ENCODE assay signal across 9 mouse cellular contexts in genomic region chr9:32350332-32350731, GRCm38 (mm10). TPM values are rescaled to one million over a fixed set of nuclear protein-coding genes. Genes with fewer than 3 reads are reported as not detected.
DNase-seq lines count a peak whose midpoint lies in the region; TF ChIP-seq lines count a peak whose summit lies in the region.
"Had no signal": no experiment of that assay in that cellular context is flagged by ENCODE, and none has a peak within 500 bp of the region (broad histone marks: within the 10 kb centered on the region; RNA-seq: fewer than 3 reads in every experiment).

No protein-coding gene starts in this region.

- TF ChIP-seq EP300 in heart, adult 2 months (IDR thresholded peaks at IDR 0.05; ENCODE audit: insufficient read depth, low read depth, low read length) = 0 out of 2 replicates have a peak, but pooled peaks have one; percentile 64

- no peaks in the 10 kb centered on the region for H3K27me3 ChIP-seq in heart, adult 2 months (ENCODE audit: control insufficient read depth, insufficient read depth, low read length)

- no peaks in the 10 kb centered on the region for H3K36me3 ChIP-seq in heart, adult 2 months (ENCODE audit: control insufficient read depth, insufficient read depth, low read length)

- DNase-seq in heart, adult 2 months = peak; percentile 64 to 75
- no peak for DNase-seq in heart, postnatal 25 days (ENCODE audit: low spot score)
- DNase-seq in adrenal gland, adult 18-20 months (ENCODE audit: low spot score in 2 of 2) = peak; percentile 66 to 74
- DNase-seq in embryo, embryonic 10 days (ENCODE audit: low spot score) = peak; percentile 87
- DNase-seq in heart, adult 8-10 months (ENCODE audit: low spot score) = peak; percentile 69
- peak; percentile 55 to 64 for DNase-seq in layer of hippocampus, postnatal 36 days
- peak; percentile 80 for DNase-seq in mesoderm, embryonic 11.5 days (ENCODE audit: low read depth, low spot score)
- peak; percentile 38 for DNase-seq in telencephalon, adult 2 months (ENCODE audit: low read depth, low spot score)

- H3K4me3 ChIP-seq in heart, adult 2 months = no peak overlapping the region
- H3K4me3 ChIP-seq: myocyte had no signal

- WGBS in heart, adult 2 months = 4% methylated on average over 6 of the region's 6 CpGs

- H3K9ac ChIP-seq in heart, adult 2 months (ENCODE audit: low read depth, low read length) = no peak overlapping the region

- no peak overlapping the region for H3K27ac ChIP-seq in heart, adult 2 months

- peak; percentile 87 for TF ChIP-seq CTCF in heart, adult 2 months (IDR thresholded peaks at IDR 0.05)

- no peaks in the 10 kb centered on the region for H3K79me2 ChIP-seq in heart, adult 2 months (replicated peaks; ENCODE audit: control insufficient read depth, insufficient read depth, low read length)

- H3K4me1 ChIP-seq in heart, adult 2 months (ENCODE audit: control insufficient read depth, insufficient read depth, low read length) = no peaks in the 10 kb centered on the region; the same call in 1 of the 2 replicates

- TF ChIP-seq POLR2A in heart, adult 2 months (IDR thresholded peaks at IDR 0.05; ENCODE audit: insufficient read depth, low read depth, low read length) = no peak

- intact Hi-C loops in heart, adult 2 months (cut with DNase I) = loop anchor here (1.0 kb wide), 1 partner anchor 78 kb away; no protein-coding TSS in a partner anchor
- intact Hi-C loops in heart, postnatal 25 days (cut with DNase I) = loop anchor here (1.0 kb wide), 1 partner anchor 78 kb away; no protein-coding TSS in a partner anchor

RNA-seq across cellular contexts. Expression of gene Kcnj5, which starts 6.2 kb away (rescaled TPM):
- total RNA-seq in heart, adult 2 months (2021) = 10 to 100 TPM; 47.2 to 52.4 TPM
- polyA plus RNA-seq in heart, adult 2 months (2012; rRNA removed) = 32.3 and 65.7 TPM in 2 replicates
- total RNA-seq in heart, postnatal 25 days (2021) = 10 to 100 TPM; 50.8 to 56.0 TPM
- under 1 TPM; 0.29 to 0.43 TPM for total RNA-seq in adrenal gland, adult 18-20 months (2021)
- 10 to 100 TPM; 53.9 to 62.5 (median 56.2) TPM for total RNA-seq in heart, adult 8-10 months (2022)
- under 1 TPM; 0.35 to 0.40 TPM for total RNA-seq in layer of hippocampus, postnatal 36 days (2021)
- polyA plus RNA-seq: myocyte had no signal

RNA-seq across cellular contexts. Expression of gene Kcnj1, which starts 22.0 kb away (rescaled TPM):
- not detected for total RNA-seq in heart, adult 2 months (2021)
- not detected in 2 replicates for polyA plus RNA-seq in heart, adult 2 months (2012; rRNA removed)
- not detected for total RNA-seq in heart, postnatal 25 days (2021)
- not detected for total RNA-seq in adrenal gland, adult 18-20 months (2021)
- total RNA-seq in heart, adult 8-10 months (2022) = not detected
- total RNA-seq in layer of hippocampus, postnatal 36 days (2021) = not detected
- polyA plus RNA-seq: myocyte had no signal

Comparison
In these comparisons a context has a peak if more than half of its experiments do, and no peak if none do; other contexts are left out.
1. RNA of gene Kcnj5, which starts 6.2 kb away (total RNA-seq): 53.9 to 62.5 TPM in heart, adult 8-10 months, 50.8 to 56.0 TPM in heart, postnatal 25 days and 47.2 to 52.4 TPM in heart, adult 2 months; 0.29 to 0.43 TPM in adrenal gland, adult 18-20 months and 0.35 to 0.40 TPM in layer of hippocampus, postnatal 36 days; every median in the first group is over 10 times any median in the second.